Mouse (Mus musculus) lung, postnatal 25 days (tissue): ENCODE data around the gene Col9a1.

Experiments
- DNase-seq: peaks from one replicate; pipeline ENCODE4 v3.0.0; 2022; ENCODE audit warnings: low spot score

Col9a1 gene

DNA sequence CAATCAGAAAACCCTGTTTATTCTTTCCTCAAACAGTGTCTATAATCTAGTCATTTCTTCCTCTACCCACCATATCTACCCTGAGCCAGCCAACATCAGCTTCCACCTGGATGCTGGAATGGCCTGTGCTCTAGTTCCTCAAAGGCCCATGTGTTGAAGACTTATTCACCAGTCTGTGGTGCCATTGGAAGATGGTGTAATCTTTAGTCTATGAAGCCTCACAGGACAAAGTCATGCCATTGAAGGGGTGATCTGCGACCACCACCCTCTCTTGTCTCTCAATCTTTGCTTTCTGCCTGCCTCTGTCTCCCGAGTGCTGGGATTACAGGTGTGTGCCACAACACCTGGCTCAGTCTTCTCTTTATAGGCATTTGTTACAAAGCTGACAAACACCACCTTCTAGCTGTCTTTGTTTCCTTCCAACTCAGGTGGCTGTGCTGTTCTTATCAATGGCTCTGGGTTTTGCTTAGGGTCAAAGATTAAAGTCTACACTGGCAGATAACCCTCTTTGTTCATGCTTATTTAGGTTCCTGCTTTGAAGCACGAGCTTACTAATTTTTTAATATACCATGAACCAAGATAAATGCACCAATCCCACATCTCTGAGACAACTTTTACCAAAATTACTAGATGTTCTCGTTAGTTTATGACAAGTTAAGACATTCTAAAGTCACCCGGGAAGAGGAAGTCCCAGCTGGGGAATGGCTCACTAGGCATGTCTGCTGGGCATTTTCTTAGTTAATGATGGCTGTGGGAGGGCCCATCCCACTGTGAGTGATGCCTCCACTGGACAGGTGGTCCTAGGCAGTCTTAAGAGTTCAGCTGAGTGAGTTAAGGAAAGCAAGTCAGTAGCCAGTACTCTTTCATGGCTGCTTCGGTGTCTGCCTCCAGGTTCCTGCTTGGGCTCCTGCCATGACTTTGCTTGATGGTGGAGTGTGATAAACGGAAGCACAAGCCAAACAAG lies 117.9 kb downstream of the Col9a1 start:
- DNase-seq, result no peak

GRCm38 (mm10) chr1:24300700-24301099 lies 123.3 kb downstream of the Col9a1 start:
- DNase-seq, result no peak
